Mouse (Mus musculus) heart, postnatal 0 days (tissue): ENCODE measurements around the gene Trim5.
"Not testable (repeated sequence)": the region's sequence is repeated elsewhere in the genome, so short reads cannot be mapped to it uniquely, and the experiment has no call there.

Experiments used
- CTCF ChIP-seq: IDR thresholded peaks from 2 replicates; pipeline ENCODE4 v1.5.1; 2016; ENCODE audit warnings: antibody characterized with exemption, control low read depth, low read depth
- EP300 ChIP-seq: IDR thresholded peaks from 2 replicates; pipeline ENCODE4 v1.6.1; 2016; ENCODE audit warnings: antibody characterized with exemption, low read depth

GRCm38 (mm10) chr7:104335547-104335946, 47.7 kb upstream of the Trim5 start:
- not testable (repeated sequence) for TF ChIP-seq CTCF, EP300
